Mouse (Mus musculus) heart, embryonic 13.5 days (tissue): ENCODE measurements around the gene P2ry10. TPM values are rescaled to one million over a fixed set of nuclear protein-coding genes. Genes with fewer than 3 reads are reported as not detected.

Experiments
- ATAC-seq: fragments of 200-750 bp; cut with Nextera tagmentation; 2 replicates; pipeline ENCODE4 v1.8.0; 2017; ENCODE audit warnings: moderate TSS enrichment; ENCODE audit not compliant: insufficient number of reproducible peaks, low FRiP score, low TSS enrichment; ENCODE audit errors: extremely low read depth
- H3K27ac ChIP-seq: fragments of 300-500 bp; sonication (generic); replicated peaks from 2 replicates; pipeline ENCODE4 v1.5.1; 2015; ENCODE audit warnings: moderate library complexity, mild to moderate bottlenecking, inconsistent platforms
- H3K27me3 ChIP-seq: fragments of 300-500 bp; sonication (generic); replicated peaks from 2 replicates; pipeline ENCODE4 v1.6.1; 2015; ENCODE audit warnings: mild to moderate bottlenecking, inconsistent platforms
- H3K36me3 ChIP-seq: fragments of 300-500 bp; sonication (generic); 2 replicates; pipeline ENCODE4 v1.6.1; 2015; ENCODE audit warnings: mild to moderate bottlenecking, inconsistent platforms
- H3K4me1 ChIP-seq: fragments of 300-500 bp; sonication (generic); 2 replicates; pipeline ENCODE4 v1.6.1; 2015; ENCODE audit warnings: inconsistent platforms
- H3K4me2 ChIP-seq: fragments of 300-500 bp; sonication (generic); 2 replicates; pipeline ENCODE4 v1.6.1; 2015; ENCODE audit warnings: inconsistent platforms, mild to moderate bottlenecking, moderate library complexity
- H3K4me3 ChIP-seq: fragments of 300-500 bp; sonication (generic); 2 replicates; pipeline ENCODE4 v1.5.1; 2015; ENCODE audit warnings: moderate library complexity, mild to moderate bottlenecking, inconsistent platforms
- H3K9ac ChIP-seq: fragments of 300-500 bp; sonication (generic); 2 replicates; pipeline ENCODE4 v1.6.1; 2015; ENCODE audit warnings: inconsistent platforms, mild to moderate bottlenecking, moderate library complexity
- H3K9me3 ChIP-seq: fragments of 300-500 bp; sonication (generic); 2 replicates; pipeline ENCODE4 v1.6.1; 2016; ENCODE audit warnings: inconsistent platforms
- WGBS: fragments of 180-500 bp; shearing (Covaris S2); methylation state at CpG from one replicate; pipeline ENCODE4 v1.1.7; 2015; ENCODE audit warnings: mixed read lengths; 5-methylcytosine and 5-hydroxymethylcytosine counted together
- polyA plus RNA-seq: library from polyadenylated mRNA; unstranded; fragments of >200 nt; fragmentation: Nextera tagmentation; extraction: Ambion mirVana; gene quantifications from 2 replicates; pipeline ENCODE4 v1.2.1, GENCODE M21; 2015

The P2ry10 gene
- polyA plus RNA-seq, 1 experiment from 2014 or later = not detected

DNA sequence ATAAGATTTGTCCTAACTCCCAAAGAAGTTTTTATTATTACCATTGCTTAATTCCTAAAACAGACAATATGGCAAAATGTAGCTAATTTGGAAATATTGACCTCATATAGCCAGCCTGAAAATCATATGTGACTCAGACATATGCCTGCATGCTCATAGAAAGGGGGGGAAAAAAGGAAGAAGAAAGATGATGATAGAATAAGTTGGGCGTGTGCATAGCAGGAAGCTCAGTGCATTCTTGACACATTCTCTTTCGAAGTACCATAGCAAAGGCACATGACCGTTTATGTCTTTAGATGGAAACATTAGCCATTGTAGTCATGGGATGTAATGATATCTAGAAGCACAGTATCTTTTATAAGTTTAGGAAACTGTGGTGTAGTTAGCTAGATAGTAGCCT is 60.4 kb downstream of the P2ry10 start, which contains the start of gene P2ry10b:
Gene P2ry10b (plus strand): TSS at position 247 of the 400 bp plus-strand sequence.
- Histone ChIP-seq H3K27me3 (no peaks in the 10 kb centered on the region), H3K4me1 (no peaks in the 10 kb centered on the region), H3K4me2 (peak within 1 kb of the TSS; percentile 27), H3K4me3 (no peak within 1 kb of the TSS), H3K9ac (no peak within 1 kb of the TSS), H3K36me3 (no peaks in the 10 kb centered on the region), H3K27ac (peak within 1 kb of the TSS; percentile 59), H3K9me3 (no peaks in the 10 kb centered on the region)
- WGBS = 68% methylated on average over 3 of the region's 3 CpGs
- no peak for ATAC-seq

DNA sequence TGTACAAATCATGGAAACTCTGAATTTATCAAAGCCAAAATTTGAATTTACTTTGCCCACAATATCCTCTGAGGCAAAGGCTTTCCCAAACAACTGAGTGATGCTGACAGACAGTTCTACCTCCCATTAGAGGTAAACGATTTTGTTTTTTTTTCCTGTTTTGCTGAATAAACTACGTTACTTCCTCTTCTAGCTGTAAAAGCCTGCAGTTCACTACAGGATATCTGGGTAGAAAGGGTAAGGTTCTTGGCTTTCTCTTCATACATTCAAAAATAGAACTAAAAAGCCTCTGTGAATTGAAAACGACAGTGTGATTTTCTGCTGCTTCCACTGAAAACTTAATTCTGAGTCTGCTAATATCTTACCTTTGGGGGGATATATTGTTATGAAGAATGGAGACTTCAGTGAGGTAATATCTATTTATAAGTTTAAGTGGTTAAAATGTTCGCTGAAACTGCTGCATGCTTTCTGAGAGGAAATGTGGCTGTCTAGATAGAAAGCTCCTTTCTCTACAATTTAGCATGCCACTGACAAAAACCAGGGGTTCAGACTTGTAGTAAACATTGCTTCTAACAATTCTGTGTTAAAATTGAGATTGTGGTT is 61.2 kb downstream of the P2ry10 start:
- Histone ChIP-seq H3K27me3 (no peaks in the 10 kb centered on the region), H3K9me3 (no peaks in the 10 kb centered on the region), H3K4me2 (peak overlapping the region; percentile 27), H3K4me1 (no peaks in the 10 kb centered on the region), H3K4me3 (no peak overlapping the region), H3K27ac (peak overlapping the region; percentile 59), H3K9ac (no peak overlapping the region), H3K36me3 (no peaks in the 10 kb centered on the region)
- WGBS = 33% methylated on average over 4 of the region's 4 CpGs
- no peak for ATAC-seq

DNA sequence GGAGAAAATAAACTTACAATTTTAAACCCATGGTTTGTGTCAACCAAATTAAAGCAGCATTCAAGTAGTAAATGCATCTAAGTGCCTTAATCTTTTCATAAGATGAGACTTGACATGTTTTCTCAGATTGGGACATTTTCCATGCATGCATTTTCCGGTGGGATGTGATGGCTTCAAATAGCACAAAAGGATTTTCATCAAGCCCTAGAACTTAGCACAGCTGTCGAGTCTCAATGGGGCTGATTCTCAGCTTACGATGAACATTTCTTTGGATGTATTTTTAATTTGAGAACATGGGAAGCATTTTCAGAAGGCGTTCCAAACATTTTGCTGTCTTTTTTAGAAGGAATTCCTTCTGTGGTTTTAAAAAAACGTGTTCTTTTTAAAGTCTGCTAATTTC is 61.7 kb downstream of the P2ry10 start:
- no peak for ATAC-seq
- no peak overlapping the region for H3K9ac ChIP-seq
- no peak overlapping the region for H3K4me3 ChIP-seq
- no peaks in the 10 kb centered on the region for H3K27me3 ChIP-seq
- 35% methylated on average over 5 of the region's 5 CpGs for WGBS
- H3K4me2 ChIP-seq = peak overlapping the region; percentile 27
- no peaks in the 10 kb centered on the region for H3K4me1 ChIP-seq
- no peaks in the 10 kb centered on the region for H3K36me3 ChIP-seq
- H3K9me3 ChIP-seq = no peaks in the 10 kb centered on the region
- H3K27ac ChIP-seq = peak overlapping the region; percentile 59

DNA sequence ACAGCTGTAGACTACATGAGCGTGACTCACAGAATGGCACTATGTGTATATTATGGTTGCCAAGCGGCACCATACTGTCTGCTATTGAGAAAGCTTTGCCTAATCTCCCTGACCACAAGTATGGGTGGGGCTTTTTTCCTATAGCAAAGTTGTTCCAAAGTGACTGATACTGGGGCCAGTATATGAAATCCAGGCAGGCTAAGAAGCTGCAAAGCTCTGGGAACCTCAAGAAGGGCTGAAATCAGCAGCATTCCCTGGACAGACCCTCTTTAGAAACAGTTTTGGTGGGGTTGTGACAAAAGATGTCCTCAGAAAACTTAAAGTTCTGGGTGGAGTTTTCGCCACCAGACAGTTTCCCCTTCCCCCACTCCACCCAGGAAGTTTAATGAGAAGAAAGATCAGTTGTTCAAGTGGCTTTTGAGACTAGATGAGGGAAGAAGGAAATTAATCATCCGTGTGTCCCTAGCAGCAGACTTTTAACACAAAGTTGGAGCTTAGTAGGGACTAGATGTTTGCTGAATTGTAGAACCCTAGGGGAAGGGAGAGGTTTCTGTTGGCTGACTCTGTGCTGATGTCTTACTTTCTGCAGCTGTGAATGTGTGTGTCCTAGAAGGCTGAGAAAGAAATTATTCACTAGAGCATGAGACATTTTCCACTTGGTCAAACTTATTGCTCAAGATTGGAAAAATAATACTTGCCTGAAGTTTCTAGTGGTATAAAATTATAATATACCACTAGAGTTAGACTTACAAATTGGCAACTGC is 62.6 kb downstream of the P2ry10 start:
- Histone ChIP-seq H3K36me3 (no peaks in the 10 kb centered on the region), H3K4me1 (no peaks in the 10 kb centered on the region), H3K9me3 (no peaks in the 10 kb centered on the region), H3K9ac (no peak overlapping the region), H3K27me3 (no peaks in the 10 kb centered on the region), H3K4me2 (peak overlapping the region; percentile 40), H3K27ac (peak overlapping the region; percentile 70), H3K4me3 (no peak overlapping the region)
- 46% methylated on average over 4 of the region's 4 CpGs for WGBS
- no peak; the same call in 1 of the 2 replicates for ATAC-seq

Other genes with a start within 250 kb of the P2ry10 start
- gene Rtl3, start 247.8 kb upstream of the P2ry10 start, polyA plus RNA-seq = 4.8 and 6.0 TPM in 2 replicates
- 8.0 and 8.3 TPM in 2 replicates for gene Lpar4, start 167.9 kb upstream of the P2ry10 start, polyA plus RNA-seq
- gene P2ry10b, start 60.4 kb downstream of the P2ry10 start, polyA plus RNA-seq = 0.53 and 0.66 TPM in 2 replicates
- not detected in 2 replicates for gene Gpr174, start 167.4 kb downstream of the P2ry10 start, polyA plus RNA-seq